Mouse (Mus musculus) embryonic facial prominence, embryonic 14.5 days (tissue): Measurements from ENCODE around the gene Galr2. TPM values are rescaled to one million over a fixed set of nuclear protein-coding genes. Genes with fewer than 3 reads are reported as not detected.

ENCODE experiments used
- ATAC-seq: fragments of 200-750 bp; cut with Nextera tagmentation; 2 replicates; pipeline ENCODE4 v1.8.0; 2017; ENCODE audit warnings: low read depth, moderate number of reproducible peaks, moderate TSS enrichment
- DNase-seq: peaks from one replicate; pipeline ENCODE4 v3.0.0-alpha.2; 2015; ENCODE audit warnings: low spot score
- H3K27ac ChIP-seq: fragments of 300-500 bp; sonication (generic); replicated peaks from 2 replicates; pipeline ENCODE4 v1.5.1; 2014; ENCODE audit warnings: low read depth, mild to moderate bottlenecking, low read length, moderate library complexity
- H3K27me3 ChIP-seq: fragments of 300-500 bp; sonication (generic); replicated peaks from 2 replicates; pipeline ENCODE4 v1.6.1; 2014; ENCODE audit warnings: low read length; ENCODE audit not compliant: control insufficient read depth, insufficient read depth
- H3K36me3 ChIP-seq: fragments of 300-500 bp; sonication (generic); 2 replicates; pipeline ENCODE4 v1.6.1; 2014; ENCODE audit warnings: low read length, mixed read lengths; ENCODE audit not compliant: control insufficient read depth, insufficient read depth
- H3K4me1 ChIP-seq: fragments of 300-500 bp; sonication (generic); 2 replicates; pipeline ENCODE4 v1.6.1; 2014; ENCODE audit warnings: antibody characterized with exemption, low read length; ENCODE audit not compliant: control insufficient read depth, insufficient read depth
- H3K4me2 ChIP-seq: fragments of 300-500 bp; sonication (generic); 2 replicates; pipeline ENCODE4 v1.6.1; 2014; ENCODE audit warnings: low read depth, mild to moderate bottlenecking, low read length, moderate library complexity, mixed read lengths
- H3K4me3 ChIP-seq: fragments of 300-500 bp; sonication (generic); 2 replicates; pipeline ENCODE4 v1.5.1; 2014; ENCODE audit warnings: low read depth, mild to moderate bottlenecking, low read length
- H3K9ac ChIP-seq: fragments of 300-500 bp; sonication (generic); 2 replicates; pipeline ENCODE4 v1.6.1; 2014; ENCODE audit warnings: low read depth, mild to moderate bottlenecking, low read length, moderate library complexity, mixed read lengths
- H3K9me3 ChIP-seq: fragments of 300-500 bp; sonication (generic); 2 replicates; pipeline ENCODE4 v1.6.1; 2016; ENCODE audit warnings: low read length; ENCODE audit not compliant: control insufficient read depth
- whole genome bisulfite sequencing: fragments of 180-500 bp; shearing (Covaris S2); extraction: QIAGEN DNeasy Blood & Tissue Kit; methylation state at CpG from one replicate; pipeline ENCODE4 v1.1.7; 2014; 5-methylcytosine and 5-hydroxymethylcytosine counted together
- polyA plus RNA-seq: library from polyadenylated mRNA; unstranded; fragments of >200 nt; fragmentation: Nextera tagmentation; extraction: Ambion mirVana; gene quantifications from 2 replicates; pipeline ENCODE4 v1.2.1, GENCODE M21; 2014

Galr2 gene
- polyA plus RNA-seq, 1 experiment from 2014 or later = 0.60 TPM

DNA sequence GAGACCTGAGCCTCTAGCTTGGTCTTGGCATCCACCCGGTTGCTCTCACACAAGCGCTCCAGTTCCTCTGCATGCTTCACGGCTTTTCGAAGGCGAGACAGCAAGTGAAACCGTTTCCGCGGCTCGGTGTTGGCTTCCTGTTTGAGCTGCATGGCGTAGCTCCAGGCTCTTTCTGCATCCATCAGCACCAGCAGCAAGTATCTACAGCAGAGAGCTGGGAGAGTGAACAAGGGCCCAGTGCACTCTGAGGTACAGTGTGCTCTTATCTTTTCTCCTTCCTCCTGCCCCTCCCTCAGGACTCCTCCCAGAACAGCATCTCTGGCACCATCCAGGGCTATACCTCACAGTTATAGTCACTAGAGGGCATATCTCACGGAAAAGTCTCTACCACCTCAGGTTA is 15.4 kb upstream of the Galr2 start:
- H3K36me3 ChIP-seq = peaks cover 97% of the 10 kb centered on the region
- no peaks in the 10 kb centered on the region for H3K9me3 ChIP-seq
- 89% methylated on average over 11 of the region's 11 CpGs for WGBS
- no peaks in the 10 kb centered on the region for H3K4me1 ChIP-seq
- no peaks in the 10 kb centered on the region for H3K27me3 ChIP-seq
- DNase-seq = no peak
- no peak overlapping the region for H3K27ac ChIP-seq
- H3K4me3 ChIP-seq = no peak overlapping the region
- ATAC-seq = no peak
- no peak overlapping the region for H3K9ac ChIP-seq
- no peak overlapping the region for H3K4me2 ChIP-seq

- ATAC-seq = no peak
- no peak for DNase-seq
- Histone ChIP-seq H3K27ac (no peak overlapping the region), H3K9me3 (no peaks in the 10 kb centered on the region), H3K4me1 (no peaks in the 10 kb centered on the region), H3K36me3 (peaks cover 95% of the 10 kb centered on the region), H3K9ac (no peak overlapping the region), H3K4me2 (no peak overlapping the region), H3K4me3 (no peak overlapping the region), H3K27me3 (no peaks in the 10 kb centered on the region)
- WGBS = 90% methylated on average over 4 of the region's 4 CpGs
Measured at GRCm38 (mm10) chr11:116265850-116266249, 14.9 kb upstream of the Galr2 start.

GRCm38 (mm10) chr11:116267637-116268036 is 13.1 kb upstream of the Galr2 start:
- ATAC-seq (no peak), DNase-seq (no peak)
- 77% methylated on average over 8 of the region's 8 CpGs for WGBS

DNA sequence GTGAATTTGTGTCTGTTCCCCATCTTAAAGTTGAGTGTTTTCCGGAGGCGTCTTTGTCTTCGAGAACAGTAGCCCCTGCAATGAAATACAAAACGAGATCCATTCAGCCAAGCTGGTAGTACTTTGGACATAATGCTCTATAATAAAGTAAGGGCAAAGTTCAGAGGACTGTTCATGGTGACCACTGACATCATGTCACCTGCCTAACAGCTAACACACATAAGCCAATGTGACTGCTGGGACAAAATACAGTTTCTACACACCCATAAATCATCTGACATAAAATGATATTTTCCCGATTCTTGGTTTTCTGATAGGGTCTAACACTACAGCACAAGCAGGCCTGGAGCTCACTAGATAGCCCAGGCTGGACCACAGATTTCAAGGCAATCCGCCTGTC is 12.4 kb upstream of the Galr2 start:
- Histone ChIP-seq H3K9ac (no peak overlapping the region), H3K27me3 (no peaks in the 10 kb centered on the region), H3K4me2 (no peak overlapping the region), H3K27ac (no peak overlapping the region), H3K9me3 (no peaks in the 10 kb centered on the region), H3K4me1 (peaks cover 15% of the 10 kb centered on the region), H3K4me3 (no peak overlapping the region), H3K36me3 (peaks cover 79% of the 10 kb centered on the region)
- no peak for ATAC-seq
- 90% methylated on average over 6 of the region's 6 CpGs for WGBS
- DNase-seq = no peak

More at GRCm38 (mm10) chr11:116267637-116268036, 13.1 kb upstream of the Galr2 start:
- Histone ChIP-seq H3K4me1 (peaks cover 10% of the 10 kb centered on the region), H3K4me3 (no peak overlapping the region), H3K27ac (no peak overlapping the region), H3K9me3 (no peaks in the 10 kb centered on the region), H3K27me3 (no peaks in the 10 kb centered on the region), H3K36me3 (peaks cover 86% of the 10 kb centered on the region), H3K9ac (no peak overlapping the region), H3K4me2 (no peak overlapping the region)

DNA sequence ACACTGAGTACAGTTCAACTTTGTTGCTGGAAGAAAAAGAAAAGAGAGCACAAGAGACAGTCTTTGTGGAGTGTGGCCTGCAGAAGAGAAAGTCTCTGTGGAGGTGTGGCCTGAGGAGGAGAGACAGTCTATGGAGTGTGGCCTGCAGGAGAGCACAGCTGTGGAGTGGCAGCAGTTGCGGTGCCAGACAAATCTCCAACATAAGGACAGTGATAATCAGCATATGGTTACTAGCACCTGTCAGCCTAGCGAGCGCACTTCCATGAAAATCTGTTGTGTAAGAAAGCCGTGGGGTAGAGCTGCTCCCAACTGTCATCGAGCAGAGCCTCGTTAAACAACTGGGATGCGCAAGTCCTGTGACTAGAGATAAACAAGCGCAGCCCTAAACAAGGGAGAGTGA is 11.2 kb upstream of the Galr2 start:
- 89% methylated on average over 8 of the region's 8 CpGs for WGBS
- no peak overlapping the region for H3K27ac ChIP-seq
- H3K9ac ChIP-seq = no peak overlapping the region
- no peaks in the 10 kb centered on the region for H3K9me3 ChIP-seq
- H3K4me3 ChIP-seq = no peak overlapping the region
- H3K36me3 ChIP-seq = peaks cover 67% of the 10 kb centered on the region
- no peak overlapping the region for H3K4me2 ChIP-seq
- peaks cover 15% of the 10 kb centered on the region for H3K4me1 ChIP-seq
- DNase-seq = peak; percentile 55
- no peak for ATAC-seq
- no peaks in the 10 kb centered on the region for H3K27me3 ChIP-seq

DNA sequence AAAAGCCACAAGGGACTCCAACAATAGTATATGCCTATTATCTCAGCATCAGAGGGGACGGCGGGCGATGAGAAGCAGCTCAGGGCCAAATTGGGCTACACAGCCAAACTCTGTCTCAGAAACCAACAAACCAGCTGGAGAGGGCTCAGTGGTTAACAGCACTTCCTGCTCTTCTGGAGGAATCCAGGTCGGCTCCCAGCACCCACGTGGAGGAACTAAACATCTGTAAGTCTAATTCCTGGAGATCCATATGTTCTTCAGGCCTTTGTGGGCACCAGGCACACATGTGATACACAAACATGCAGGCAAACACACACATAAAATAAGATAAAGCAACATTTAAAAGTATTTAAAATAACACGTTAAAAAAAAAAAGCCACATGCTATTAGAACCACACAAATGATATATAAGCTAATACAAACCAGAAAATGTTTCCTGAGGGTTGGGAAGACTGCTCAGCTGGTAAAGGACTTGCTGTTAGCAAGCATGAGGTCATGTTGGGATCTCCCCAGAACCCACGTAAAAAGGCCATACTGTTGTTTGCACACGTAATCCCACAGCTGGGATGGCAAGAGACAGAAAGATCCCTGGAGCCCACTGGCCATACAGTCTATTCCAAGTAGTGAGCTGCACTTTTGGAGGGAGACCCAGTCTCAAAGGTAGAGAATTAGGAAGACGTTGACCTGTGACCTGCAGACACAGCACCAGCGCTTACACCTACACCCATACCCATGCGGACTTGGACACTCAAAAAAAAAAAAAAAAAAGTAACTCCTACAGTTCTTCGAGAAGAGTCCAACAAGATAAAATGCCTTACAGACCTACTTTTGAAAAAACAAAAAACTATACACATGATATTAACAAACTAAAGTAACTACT is 7.9 kb upstream of the Galr2 start:
- 44% methylated on average over 12 of the region's 12 CpGs for WGBS
- Histone ChIP-seq H3K9ac (peak overlapping the region; percentile 84), H3K4me2 (peak overlapping the region; percentile 66), H3K27ac (no peak overlapping the region), H3K27me3 (no peaks in the 10 kb centered on the region), H3K4me1 (peaks cover 19% of the 10 kb centered on the region), H3K4me3 (peak overlapping the region; percentile 67), H3K9me3 (no peaks in the 10 kb centered on the region), H3K36me3 (peaks cover 35% of the 10 kb centered on the region)
- ATAC-seq (no peak), DNase-seq (no peak)

DNA sequence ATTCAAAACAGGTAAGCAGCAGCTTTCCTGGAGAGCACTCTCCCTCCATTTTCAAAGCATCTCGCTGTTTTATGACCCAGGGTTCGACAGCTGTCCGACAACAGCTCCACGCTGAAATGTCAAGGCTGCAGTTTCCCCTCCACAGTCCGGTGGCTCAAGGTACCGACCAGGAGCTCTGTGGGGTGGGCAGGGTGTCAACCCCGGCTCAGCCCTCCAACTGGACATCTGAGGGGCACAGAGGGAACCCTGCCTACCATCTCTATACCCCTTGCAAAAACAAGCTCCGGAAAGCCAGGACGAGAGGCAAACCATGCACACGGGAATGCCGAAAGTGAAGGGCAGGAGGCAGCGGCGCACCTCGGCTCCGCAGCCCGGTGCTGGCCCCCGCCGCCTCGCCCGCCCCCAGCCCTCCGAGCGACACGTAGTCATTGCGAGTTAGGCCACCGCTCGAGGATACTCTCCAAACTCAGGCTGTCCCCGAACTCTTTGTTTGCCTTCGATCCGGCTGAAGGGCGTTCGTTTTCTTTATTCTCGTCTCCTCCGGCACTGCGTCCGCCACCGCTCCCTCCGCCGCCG is 7.2 kb upstream of the Galr2 start:
- Histone ChIP-seq H3K4me3 (peak overlapping the region; percentile 67), H3K9ac (peak overlapping the region; percentile 84), H3K27me3 (no peaks in the 10 kb centered on the region), H3K9me3 (no peaks in the 10 kb centered on the region), H3K4me1 (peaks cover 19% of the 10 kb centered on the region), H3K4me2 (peak overlapping the region; percentile 66), H3K27ac (peak overlapping the region; percentile 82), H3K36me3 (peaks cover 28% of the 10 kb centered on the region; the same call in 1 of the 2 replicates)
- DNase-seq = no peak
- peak; percentile 41 for ATAC-seq
- WGBS = under 1% methylated on average over 32 of the region's 39 CpGs

GRCm38 (mm10) chr11:116274045-116274666 is 6.6 kb upstream of the Galr2 start, which contains the start of gene Srp68:
Srp68 (minus strand) TSS chr11:116274217.
- WGBS = 4% methylated on average over 23 of the region's 32 CpGs
- Histone ChIP-seq H3K27me3 (no peaks in the 10 kb centered on the region), H3K4me1 (peaks cover 19% of the 10 kb centered on the region), H3K4me2 (peak within 1 kb of the TSS; percentile 66), H3K36me3 (peaks cover 23% of the 10 kb centered on the region; the same call in 1 of the 2 replicates), H3K4me3 (peak within 1 kb of the TSS; percentile 67), H3K27ac (peak within 1 kb of the TSS; percentile 82), H3K9ac (peak within 1 kb of the TSS; percentile 84), H3K9me3 (no peaks in the 10 kb centered on the region)
- DNase-seq (peak; percentile 98), ATAC-seq (peak; percentile 99)
